Mouse (Mus musculus) heart, postnatal 0 days (tissue): ENCODE data around the gene Glipr2. TPM values are rescaled to one million over a fixed set of nuclear protein-coding genes. Genes with fewer than 3 reads are reported as not detected.

Experiments used
- ATAC-seq: fragments of 200-750 bp; cut with Nextera tagmentation; 2 replicates; pipeline ENCODE4 v1.8.0; 2017; ENCODE audit warnings: low read depth, moderate number of reproducible peaks, moderate library complexity; ENCODE audit not compliant: insufficient read depth
- DNase-seq: peaks from one replicate; pipeline ENCODE4 v3.0.0-alpha.2; 2016; ENCODE audit warnings: low spot score
- H3K27ac ChIP-seq: fragments of 300-500 bp; sonication (generic); 2 replicates; pipeline ENCODE4 v1.5.1; 2014; ENCODE audit warnings: low read depth, mild to moderate bottlenecking
- H3K27me3 ChIP-seq: fragments of 300-500 bp; sonication (generic); 2 replicates; pipeline ENCODE4 v1.6.1; 2014; ENCODE audit warnings: low read length, mixed read lengths; ENCODE audit not compliant: control insufficient read depth, insufficient read depth
- H3K36me3 ChIP-seq: fragments of 300-500 bp; sonication (generic); replicated peaks from 2 replicates; pipeline ENCODE4 v1.6.1; 2014; ENCODE audit warnings: low read length, mixed read lengths; ENCODE audit not compliant: control insufficient read depth, insufficient read depth
- H3K4me1 ChIP-seq: fragments of 300-500 bp; sonication (generic); 2 replicates; pipeline ENCODE4 v1.6.1; 2014; ENCODE audit warnings: antibody characterized with exemption; ENCODE audit not compliant: control insufficient read depth, insufficient read depth
- H3K4me2 ChIP-seq: fragments of 300-500 bp; sonication (generic); 2 replicates; pipeline ENCODE4 v1.6.1; 2014; ENCODE audit warnings: low read depth, mild to moderate bottlenecking, low read length, moderate library complexity
- H3K4me3 ChIP-seq: fragments of 300-500 bp; sonication (generic); 2 replicates; pipeline ENCODE4 v1.5.1; 2014; ENCODE audit warnings: low read depth, low read length
- H3K9ac ChIP-seq: fragments of 300-500 bp; sonication (generic); replicated peaks from 2 replicates; pipeline ENCODE4 v1.6.1; 2014; ENCODE audit warnings: low read depth, low read length, mixed read lengths
- H3K9me3 ChIP-seq: fragments of 300-500 bp; sonication (generic); replicated peaks from 2 replicates; pipeline ENCODE4 v1.6.1; 2016; ENCODE audit warnings: low read length; ENCODE audit not compliant: control insufficient read depth
- CTCF ChIP-seq: IDR thresholded peaks from 2 replicates; pipeline ENCODE4 v1.5.1; 2016; ENCODE audit warnings: antibody characterized with exemption, control low read depth, low read depth
- EP300 ChIP-seq: IDR thresholded peaks from 2 replicates; pipeline ENCODE4 v1.6.1; 2016; ENCODE audit warnings: antibody characterized with exemption, low read depth
- WGBS: fragments of 180-500 bp; shearing (Covaris S2); extraction: QIAGEN DNeasy Blood & Tissue Kit; methylation state at CpG from one replicate; pipeline ENCODE4 v1.1.7; 2014; 5-methylcytosine and 5-hydroxymethylcytosine counted together
- polyA plus RNA-seq: library from polyadenylated mRNA; unstranded; fragments of >200 nt; fragmentation: Nextera tagmentation; extraction: Ambion mirVana; gene quantifications from 2 replicates; pipeline ENCODE4 v1.2.1, GENCODE M21; 2015
- total RNA-seq: library from RNA; depleted of rRNA; stranded (reverse); fragments of >200 nt; gene quantifications from 2 replicates; pipeline ENCODE4 v1.2.3, GENCODE M21; 2014; ENCODE audit warnings: low replicate concordance

Gene Glipr2
- total and polyA plus RNA-seq, 2 experiments from 2014 or later: 28.4 to 39.2 TPM

DNA sequence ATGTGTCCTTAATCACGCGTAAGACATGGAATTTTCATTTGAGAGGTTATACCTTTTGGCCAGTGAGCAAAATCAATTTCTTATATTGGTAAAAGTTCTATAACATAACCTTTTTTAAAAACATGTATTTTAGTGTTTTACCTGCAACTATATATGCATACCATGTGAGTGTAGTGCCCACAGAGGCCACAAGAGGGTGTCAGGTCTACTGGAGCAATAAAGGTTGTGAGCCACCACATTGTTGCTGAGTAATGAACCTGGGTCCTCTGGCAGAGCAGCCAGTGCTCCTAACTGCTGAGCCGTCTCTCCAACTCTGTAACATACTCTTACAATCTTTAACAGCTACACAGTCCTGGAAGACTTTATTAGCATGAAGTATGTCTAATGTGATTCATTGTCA lies 29.4 kb upstream of the Glipr2 start:
- Histone ChIP-seq H3K4me1 (no peaks in the 10 kb centered on the region), H3K9ac (no peak overlapping the region), H3K36me3 (peaks cover 22% of the 10 kb centered on the region; the same call in 1 of the 2 replicates), H3K9me3 (no peaks in the 10 kb centered on the region), H3K4me2 (no peak overlapping the region), H3K27me3 (no peaks in the 10 kb centered on the region), H3K4me3 (no peak overlapping the region), H3K27ac (no peak overlapping the region)
- ATAC-seq (no peak), DNase-seq (no peak)
- peak; percentile 38 for TF ChIP-seq CTCF
- no peak for TF ChIP-seq EP300
- WGBS: 96% methylated on average over 3 of the region's 3 CpGs

- TF ChIP-seq EP300 (no peak), CTCF (no peak)
- Histone ChIP-seq H3K9me3 (no peaks in the 10 kb centered on the region), H3K27me3 (no peaks in the 10 kb centered on the region), H3K27ac (no peak overlapping the region), H3K36me3 (peaks cover 19% of the 10 kb centered on the region; the same call in 1 of the 2 replicates), H3K9ac (no peak overlapping the region), H3K4me1 (no peaks in the 10 kb centered on the region), H3K4me3 (no peak overlapping the region), H3K4me2 (no peak overlapping the region)
- no peak for ATAC-seq
- 34% methylated on average over 4 of the region's 4 CpGs for WGBS
- no peak for DNase-seq
Measured at GRCm38 (mm10) chr4:43931877-43932276, 25.3 kb upstream of the Glipr2 start.

GRCm38 (mm10) chr4:43936186-43936585 lies 21.0 kb upstream of the Glipr2 start:
- no peak for ATAC-seq
- no peak for DNase-seq

DNA sequence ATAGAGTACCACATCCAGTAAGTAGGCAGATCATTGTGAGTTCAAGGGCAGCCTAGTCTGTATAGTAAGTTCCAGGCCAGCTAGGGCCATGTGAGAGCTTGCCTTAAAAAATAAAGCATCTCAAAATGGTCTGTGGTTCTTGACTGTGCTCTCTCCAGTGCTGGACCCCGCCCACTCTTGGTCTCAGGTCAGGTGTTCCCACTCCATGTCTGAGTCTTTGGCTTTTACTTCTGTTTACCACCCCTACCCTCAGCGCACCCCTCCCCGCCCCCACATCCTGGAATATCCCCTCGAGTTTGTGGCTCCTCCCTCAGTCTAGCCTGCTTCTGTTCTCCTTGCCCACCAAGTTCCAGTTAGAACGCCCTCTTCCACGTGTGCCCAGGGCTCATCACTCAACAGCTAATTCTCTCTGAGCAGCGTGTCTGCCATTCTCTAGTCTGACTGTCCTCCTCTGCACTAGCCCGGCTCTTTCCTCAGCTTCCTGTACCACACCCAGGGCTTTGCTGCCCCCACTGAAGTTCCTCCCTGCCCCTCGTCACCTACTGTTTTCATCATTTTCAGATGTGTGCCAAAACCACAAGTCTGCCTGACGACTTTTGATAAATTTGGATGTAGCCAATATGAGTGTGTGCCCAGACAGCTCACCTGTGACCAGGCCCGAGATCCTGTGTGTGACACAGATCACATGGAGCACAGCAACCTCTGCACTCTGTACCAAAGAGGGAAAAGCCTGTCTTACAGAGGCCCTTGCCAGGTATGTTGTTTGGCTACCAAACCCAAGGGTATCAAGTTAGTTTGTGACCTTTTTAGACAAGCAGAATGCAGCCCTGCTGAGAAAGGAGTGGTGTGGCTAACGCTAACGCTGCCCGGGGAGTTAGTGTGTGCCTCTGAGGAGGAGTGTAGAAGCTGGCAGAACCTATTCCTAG lies 20.2 kb upstream of the Glipr2 start:
- H3K9me3 ChIP-seq: no peaks in the 10 kb centered on the region
- no peak for ATAC-seq
- no peak overlapping the region for H3K4me3 ChIP-seq
- 70% methylated on average over 14 of the region's 14 CpGs for WGBS
- H3K9ac ChIP-seq: no peak overlapping the region
- DNase-seq: no peak
- no peaks in the 10 kb centered on the region for H3K27me3 ChIP-seq
- TF ChIP-seq CTCF: no peak
- no peak for TF ChIP-seq EP300
- no peaks in the 10 kb centered on the region for H3K4me1 ChIP-seq
- H3K27ac ChIP-seq: no peak overlapping the region
- no peak overlapping the region for H3K4me2 ChIP-seq
- H3K36me3 ChIP-seq: peaks cover 20% of the 10 kb centered on the region; the same call in 1 of the 2 replicates

More at GRCm38 (mm10) chr4:43936186-43936585, 21.0 kb upstream of the Glipr2 start:
- H3K9ac ChIP-seq: no peak overlapping the region
- no peak overlapping the region for H3K27ac ChIP-seq
- no peaks in the 10 kb centered on the region for H3K4me1 ChIP-seq
- peaks cover 16% of the 10 kb centered on the region for H3K36me3 ChIP-seq
- WGBS: 77% methylated on average over 4 of the region's 4 CpGs
- H3K27me3 ChIP-seq: no peaks in the 10 kb centered on the region
- no peak overlapping the region for H3K4me3 ChIP-seq
- no peak overlapping the region for H3K4me2 ChIP-seq
- H3K9me3 ChIP-seq: no peaks in the 10 kb centered on the region
- TF ChIP-seq CTCF: no peak
- TF ChIP-seq EP300: no peak

DNA sequence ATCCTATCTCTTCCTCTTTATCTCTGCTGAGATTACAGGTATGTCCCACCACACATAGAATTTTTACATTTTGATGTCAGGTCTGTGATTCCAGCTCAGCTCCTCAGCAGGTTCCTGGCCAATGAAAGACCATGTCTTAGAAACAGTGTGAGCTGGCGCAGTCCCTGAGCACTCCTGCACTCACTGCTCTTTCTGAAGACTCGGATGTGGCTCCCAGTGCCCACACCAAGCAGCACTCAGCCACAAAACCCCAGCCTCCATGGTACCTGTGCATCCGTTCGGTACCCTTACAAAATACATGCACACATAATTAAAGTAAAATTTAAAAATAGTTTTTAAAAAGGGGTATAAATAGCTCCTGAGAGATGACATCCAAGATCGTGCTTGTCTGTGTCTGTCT lies 15.9 kb upstream of the Glipr2 start:
- H3K36me3 ChIP-seq: peaks cover 20% of the 10 kb centered on the region

More for the DNA sequence above, 15.9 kb upstream of the Glipr2 start:
- Histone ChIP-seq H3K27me3 (no peaks in the 10 kb centered on the region), H3K9ac (no peak overlapping the region), H3K27ac (no peak overlapping the region), H3K4me3 (no peak overlapping the region), H3K4me2 (no peak overlapping the region), H3K4me1 (no peaks in the 10 kb centered on the region), H3K9me3 (no peaks in the 10 kb centered on the region)
- ATAC-seq (no peak), DNase-seq (no peak)
- TF ChIP-seq EP300 (no peak), CTCF (no peak)
- WGBS: 85% methylated on average over 5 of the region's 5 CpGs
